Mouse (Mus musculus) heart, embryonic 13.5 days (tissue): ENCODE measurements around the gene Cd151. TPM values are rescaled to one million over a fixed set of nuclear protein-coding genes. Genes with fewer than 3 reads are reported as not detected.

Experiments
- ATAC-seq: fragments of 200-750 bp; cut with Nextera tagmentation; 2 replicates; pipeline ENCODE4 v1.8.0; 2017; ENCODE audit warnings: moderate TSS enrichment; ENCODE audit not compliant: insufficient number of reproducible peaks, low FRiP score, low TSS enrichment; ENCODE audit errors: extremely low read depth
- H3K27ac ChIP-seq: fragments of 300-500 bp; sonication (generic); replicated peaks from 2 replicates; pipeline ENCODE4 v1.5.1; 2015; ENCODE audit warnings: moderate library complexity, mild to moderate bottlenecking, inconsistent platforms
- H3K27me3 ChIP-seq: fragments of 300-500 bp; sonication (generic); replicated peaks from 2 replicates; pipeline ENCODE4 v1.6.1; 2015; ENCODE audit warnings: mild to moderate bottlenecking, inconsistent platforms
- H3K36me3 ChIP-seq: fragments of 300-500 bp; sonication (generic); 2 replicates; pipeline ENCODE4 v1.6.1; 2015; ENCODE audit warnings: mild to moderate bottlenecking, inconsistent platforms
- H3K4me1 ChIP-seq: fragments of 300-500 bp; sonication (generic); 2 replicates; pipeline ENCODE4 v1.6.1; 2015; ENCODE audit warnings: inconsistent platforms
- H3K4me2 ChIP-seq: fragments of 300-500 bp; sonication (generic); 2 replicates; pipeline ENCODE4 v1.6.1; 2015; ENCODE audit warnings: inconsistent platforms, mild to moderate bottlenecking, moderate library complexity
- H3K4me3 ChIP-seq: fragments of 300-500 bp; sonication (generic); 2 replicates; pipeline ENCODE4 v1.5.1; 2015; ENCODE audit warnings: moderate library complexity, mild to moderate bottlenecking, inconsistent platforms
- H3K9ac ChIP-seq: fragments of 300-500 bp; sonication (generic); 2 replicates; pipeline ENCODE4 v1.6.1; 2015; ENCODE audit warnings: inconsistent platforms, mild to moderate bottlenecking, moderate library complexity
- H3K9me3 ChIP-seq: fragments of 300-500 bp; sonication (generic); 2 replicates; pipeline ENCODE4 v1.6.1; 2016; ENCODE audit warnings: inconsistent platforms
- WGBS: fragments of 180-500 bp; shearing (Covaris S2); methylation state at CpG from one replicate; pipeline ENCODE4 v1.1.7; 2015; ENCODE audit warnings: mixed read lengths; 5-methylcytosine and 5-hydroxymethylcytosine counted together
- polyA plus RNA-seq: library from polyadenylated mRNA; unstranded; fragments of >200 nt; fragmentation: Nextera tagmentation; extraction: Ambion mirVana; gene quantifications from 2 replicates; pipeline ENCODE4 v1.2.1, GENCODE M21; 2015

Gene Cd151
- polyA plus RNA-seq, 1 experiment from 2014 or later, result 31.4 TPM

GRCm38 (mm10) chr7:141506278-141506677 is 39.1 kb downstream of the Cd151 start:
- H3K36me3 ChIP-seq, result peaks cover 16% of the 10 kb centered on the region
- H3K4me1 ChIP-seq, result peaks cover 51% of the 10 kb centered on the region
- no peak overlapping the region for H3K4me2 ChIP-seq
- ATAC-seq, result no peak
- peak overlapping the region; percentile 39 for H3K27ac ChIP-seq
- H3K27me3 ChIP-seq, result no peaks in the 10 kb centered on the region
- 66% methylated on average over 2 of the region's 2 CpGs for WGBS
- H3K9ac ChIP-seq, result peak overlapping the region; percentile 58
- H3K4me3 ChIP-seq, result no peak overlapping the region; the same call in 1 of the 2 replicates
- H3K9me3 ChIP-seq, result no peaks in the 10 kb centered on the region

- H3K36me3 ChIP-seq, result peaks cover 27% of the 10 kb centered on the region
- H3K27me3 ChIP-seq, result no peaks in the 10 kb centered on the region
- no peaks in the 10 kb centered on the region for H3K9me3 ChIP-seq
- no peak for ATAC-seq
- no peak overlapping the region; the same call in 1 of the 2 replicates for H3K4me2 ChIP-seq
- peaks cover 52% of the 10 kb centered on the region for H3K4me1 ChIP-seq
- H3K4me3 ChIP-seq, result no peak overlapping the region
- H3K9ac ChIP-seq, result peak overlapping the region; percentile 47
- peak overlapping the region; percentile 69 for H3K27ac ChIP-seq
These were observed 41.0 kb downstream of the Cd151 start for GRCm38 (mm10) chr7:141508160-141508559.

- no peak for ATAC-seq
- Histone ChIP-seq H3K36me3 (peaks cover 37% of the 10 kb centered on the region), H3K9me3 (no peaks in the 10 kb centered on the region), H3K4me2 (no peak overlapping the region), H3K27me3 (no peaks in the 10 kb centered on the region), H3K27ac (peak overlapping the region; percentile 69), H3K4me1 (peaks cover 52% of the 10 kb centered on the region), H3K4me3 (no peak overlapping the region), H3K9ac (peak overlapping the region; percentile 61; the same call in 1 of the 2 replicates)
- WGBS, result 84% methylated on average over 5 of the region's 5 CpGs
These were observed 43.0 kb downstream of the Cd151 start for GRCm38 (mm10) chr7:141510196-141510595.

- whole genome bisulfite sequencing, result 64% methylated on average over 8 of the region's 8 CpGs
- Histone ChIP-seq H3K36me3 (peaks cover 43% of the 10 kb centered on the region), H3K9ac (peak overlapping the region; percentile 61), H3K27me3 (no peaks in the 10 kb centered on the region), H3K4me3 (no peak overlapping the region), H3K27ac (peak overlapping the region; percentile 69), H3K4me1 (peaks cover 50% of the 10 kb centered on the region), H3K9me3 (no peaks in the 10 kb centered on the region), H3K4me2 (no peak overlapping the region)
- no peak for ATAC-seq
These were observed 43.5 kb downstream of the Cd151 start for GRCm38 (mm10) chr7:141510681-141511191.

GRCm38 (mm10) chr7:141517638-141518037 is 50.4 kb downstream of the Cd151 start:
- no peaks in the 10 kb centered on the region for H3K9me3 ChIP-seq
- 70% methylated on average over 4 of the region's 4 CpGs for WGBS

GRCm38 (mm10) chr7:141518296-141518695 is 51.1 kb downstream of the Cd151 start:
- Histone ChIP-seq H3K4me3 (no peak overlapping the region), H3K4me1 (peaks cover 23% of the 10 kb centered on the region), H3K4me2 (no peak overlapping the region), H3K27me3 (no peaks in the 10 kb centered on the region), H3K9ac (no peak overlapping the region), H3K9me3 (no peaks in the 10 kb centered on the region), H3K27ac (no peak overlapping the region), H3K36me3 (peaks cover 50% of the 10 kb centered on the region)
- WGBS, result 89% methylated on average over 5 of the region's 5 CpGs
- no peak for ATAC-seq

More at GRCm38 (mm10) chr7:141517638-141518037, 50.4 kb downstream of the Cd151 start:
- H3K27me3 ChIP-seq, result no peaks in the 10 kb centered on the region
- H3K4me3 ChIP-seq, result no peak overlapping the region
- no peak overlapping the region for H3K9ac ChIP-seq
- no peak for ATAC-seq
- H3K4me1 ChIP-seq, result peaks cover 23% of the 10 kb centered on the region
- H3K27ac ChIP-seq, result no peak overlapping the region
- H3K4me2 ChIP-seq, result no peak overlapping the region
- peaks cover 53% of the 10 kb centered on the region for H3K36me3 ChIP-seq

- Histone ChIP-seq H3K9me3 (no peaks in the 10 kb centered on the region), H3K4me1 (peaks cover 23% of the 10 kb centered on the region), H3K36me3 (peaks cover 44% of the 10 kb centered on the region), H3K4me3 (no peak overlapping the region), H3K27ac (peak overlapping the region; percentile 67), H3K9ac (0 out of 2 replicates have a peak overlapping the region, but pooled peaks have one; percentile 19), H3K4me2 (no peak overlapping the region), H3K27me3 (no peaks in the 10 kb centered on the region)
- ATAC-seq, result no peak
- WGBS, result 37% methylated on average over 3 of the region's 3 CpGs
These were observed 51.7 kb downstream of the Cd151 start for GRCm38 (mm10) chr7:141518926-141519325.

- ATAC-seq, result no peak
- no peaks in the 10 kb centered on the region for H3K27me3 ChIP-seq
- H3K4me2 ChIP-seq, result no peak overlapping the region
- H3K9me3 ChIP-seq, result no peaks in the 10 kb centered on the region
- peaks cover 38% of the 10 kb centered on the region for H3K36me3 ChIP-seq
- H3K27ac ChIP-seq, result peak overlapping the region; percentile 67
- peaks cover 23% of the 10 kb centered on the region for H3K4me1 ChIP-seq
- no peak overlapping the region for H3K4me3 ChIP-seq
- no peak overlapping the region for H3K9ac ChIP-seq
- 59% methylated on average over 1 of the region's 1 CpGs for WGBS
These were observed 52.6 kb downstream of the Cd151 start for GRCm38 (mm10) chr7:141519795-141520194.

Other genes with a start within 250 kb of the Cd151 start
- 43.5 and 46.2 TPM in 2 replicates for gene Phrf1, start 238.6 kb upstream of the Cd151 start, polyA plus RNA-seq
- gene Irf7, start 200.9 kb upstream of the Cd151 start, polyA plus RNA-seq, result 3.4 and 4.2 TPM in 2 replicates
- gene Cdhr5, start 190.6 kb upstream of the Cd151 start, polyA plus RNA-seq, result not detected in 2 replicates
- gene Sct, start 188.3 kb upstream of the Cd151 start, polyA plus RNA-seq, result 0.88 and 1.5 TPM in 2 replicates
- gene Drd4, start 175.4 kb upstream of the Cd151 start, polyA plus RNA-seq, result 0.05 TPM in 1 of 2 replicates, not detected in the other
- 35.5 and 37.4 TPM in 2 replicates for gene Deaf1, start 139.7 kb upstream of the Cd151 start, polyA plus RNA-seq
- gene Tmem80, start 139.7 kb upstream of the Cd151 start, polyA plus RNA-seq, result 33.2 and 39.9 TPM in 2 replicates
- 1.4 TPM in 2 replicates for gene Eps8l2, start 128.5 kb upstream of the Cd151 start, polyA plus RNA-seq
- gene Taldo1, start 75.2 kb upstream of the Cd151 start, polyA plus RNA-seq, result 248 and 250 TPM in 2 replicates
- 27.0 and 29.9 TPM in 2 replicates for gene Gatd1, start 53.3 kb upstream of the Cd151 start, polyA plus RNA-seq
- 8.1 and 9.8 TPM in 2 replicates for gene Cend1, start 37.9 kb upstream of the Cd151 start, polyA plus RNA-seq
- gene Slc25a22, start 29.5 kb upstream of the Cd151 start, polyA plus RNA-seq, result 17.3 and 19.1 TPM in 2 replicates
- 8.1 and 9.4 TPM in 2 replicates for gene Pidd1, start 23.4 kb upstream of the Cd151 start, polyA plus RNA-seq
- 871 and 874 TPM in 2 replicates for gene Rplp2, start 20.0 kb upstream of the Cd151 start, polyA plus RNA-seq
- 42.6 and 45.7 TPM in 2 replicates for gene Pnpla2, start 12.2 kb upstream of the Cd151 start, polyA plus RNA-seq
- 20.2 and 23.0 TPM in 2 replicates for gene Cracr2b, start 6.3 kb upstream of the Cd151 start, polyA plus RNA-seq
- 67.3 and 76.3 TPM in 2 replicates for gene Polr2l, start 7.7 kb downstream of the Cd151 start, polyA plus RNA-seq
- gene Tspan4, start 7.8 kb downstream of the Cd151 start, polyA plus RNA-seq, result 64.5 and 68.8 TPM in 2 replicates
- gene Chid1, start 72.5 kb downstream of the Cd151 start, polyA plus RNA-seq, result 36.3 TPM in 2 replicates
- gene Ap2a2, start 94.8 kb downstream of the Cd151 start, polyA plus RNA-seq, result 50.8 and 54.8 TPM in 2 replicates
- gene Muc6, start 187.9 kb downstream of the Cd151 start, polyA plus RNA-seq, result 0.11 and 0.23 TPM in 2 replicates
- gene Muc2, start 222.9 kb downstream of the Cd151 start, polyA plus RNA-seq, result 0.42 and 0.82 TPM in 2 replicates